Mouse (Mus musculus) hindbrain, embryonic 11.5 days (tissue): ENCODE data around the gene Elavl3. TPM values are rescaled to one million over a fixed set of nuclear protein-coding genes. Genes with fewer than 3 reads are reported as not detected.

Experiments used
- ATAC-seq: fragments of 200-750 bp; cut with Nextera tagmentation; 2 replicates; pipeline ENCODE4 v1.8.0; 2017; ENCODE audit warnings: mild to moderate bottlenecking, moderate TSS enrichment, moderate library complexity; ENCODE audit not compliant: low FRiP score
- DNase-seq: peaks from one replicate; pipeline ENCODE4 v3.0.0-alpha.2; 2015; ENCODE audit warnings: low spot score
- H3K27ac ChIP-seq: fragments of 300-500 bp; sonication (generic); 2 replicates; pipeline ENCODE4 v1.5.1; 2014; ENCODE audit warnings: mild to moderate bottlenecking, low read depth, low read length
- H3K27me3 ChIP-seq: fragments of 300-500 bp; sonication (generic); 2 replicates; pipeline ENCODE4 v1.6.1; 2014; ENCODE audit warnings: mild to moderate bottlenecking, low read length, moderate library complexity, mixed read lengths; ENCODE audit not compliant: control insufficient read depth, insufficient read depth
- H3K36me3 ChIP-seq: fragments of 300-500 bp; sonication (generic); 2 replicates; pipeline ENCODE4 v1.6.1; 2014; ENCODE audit warnings: mild to moderate bottlenecking, low read length, moderate library complexity, mixed read lengths; ENCODE audit not compliant: control insufficient read depth, insufficient read depth
- H3K4me1 ChIP-seq: fragments of 300-500 bp; sonication (generic); replicated peaks from 2 replicates; pipeline ENCODE4 v1.6.1; 2014; ENCODE audit warnings: low read length, mixed read lengths; ENCODE audit not compliant: control insufficient read depth, insufficient read depth
- H3K4me2 ChIP-seq: fragments of 300-500 bp; sonication (generic); replicated peaks from 2 replicates; pipeline ENCODE4 v1.6.1; 2014; ENCODE audit warnings: mild to moderate bottlenecking, low read depth, low read length
- H3K4me3 ChIP-seq: fragments of 300-500 bp; sonication (generic); 2 replicates; pipeline ENCODE4 v1.5.1; 2014; ENCODE audit warnings: low read depth, low read length
- H3K9ac ChIP-seq: fragments of 300-500 bp; sonication (generic); 2 replicates; pipeline ENCODE4 v1.6.1; 2014; ENCODE audit warnings: low read depth, low read length
- H3K9me3 ChIP-seq: fragments of 300-500 bp; sonication (generic); 2 replicates; pipeline ENCODE4 v1.6.1; 2016; ENCODE audit warnings: low read length; ENCODE audit not compliant: control insufficient read depth
- WGBS: fragments of 180-500 bp; shearing (Covaris S2); extraction: QIAGEN DNeasy Blood & Tissue Kit; methylation state at CpG from one replicate; pipeline ENCODE4 v1.1.7; 2014; 5-methylcytosine and 5-hydroxymethylcytosine counted together
- polyA plus RNA-seq: library from polyadenylated mRNA; unstranded; fragments of >200 nt; fragmentation: Nextera tagmentation; extraction: Ambion mirVana; gene quantifications from 2 replicates; pipeline ENCODE4 v1.2.1, GENCODE M21; 2014

Elavl3 gene
- 72.9 and 85.2 TPM in 2 replicates for polyA plus RNA-seq

GRCm38 (mm10) chr9:22051958-22052254 is at the start of gene Elavl3:
Elavl3 (minus strand) TSS chr9:22052023.
- H3K4me1 ChIP-seq: peaks cover 8% of the 10 kb centered on the region; the same call in 1 of the 2 replicates
- H3K9ac ChIP-seq: peak within 1 kb of the TSS; percentile 97
- H3K27me3 ChIP-seq: peaks cover 8% of the 10 kb centered on the region; the same call in 1 of the 2 replicates
- under 1% methylated on average over 21 of the region's 28 CpGs for WGBS
- DNase-seq: peak; percentile 89
- peak within 1 kb of the TSS; percentile 93 for H3K4me3 ChIP-seq
- H3K27ac ChIP-seq: peak within 1 kb of the TSS; percentile 95
- H3K9me3 ChIP-seq: no peaks in the 10 kb centered on the region
- no peaks in the 10 kb centered on the region for H3K36me3 ChIP-seq
- peak; percentile 70 for ATAC-seq
- H3K4me2 ChIP-seq: peak within 1 kb of the TSS; percentile 68

- no peaks in the 10 kb centered on the region for H3K36me3 ChIP-seq
These were observed 48.1 kb upstream of the Elavl3 start for GRCm38 (mm10) chr9:22099922-22100321.

GRCm38 (mm10) chr9:22098993-22099696 is 47.3 kb upstream of the Elavl3 start, which contains the start of gene Cnn1:
Cnn1 (plus strand) TSS chr9:22099216.
- H3K4me1 ChIP-seq: peaks cover 3% of the 10 kb centered on the region; the same call in 1 of the 2 replicates
- no peaks in the 10 kb centered on the region for H3K9me3 ChIP-seq
- no peak within 1 kb of the TSS for H3K4me2 ChIP-seq
- no peak within 1 kb of the TSS for H3K27ac ChIP-seq
- ATAC-seq (no peak), DNase-seq (no peak)
- H3K4me3 ChIP-seq: no peak within 1 kb of the TSS
- WGBS: 8% methylated on average over 14 of the region's 14 CpGs
- no peaks in the 10 kb centered on the region for H3K36me3 ChIP-seq
- H3K9ac ChIP-seq: no peak within 1 kb of the TSS
- H3K27me3 ChIP-seq: peaks cover 24% of the 10 kb centered on the region

More at GRCm38 (mm10) chr9:22099922-22100321, 48.1 kb upstream of the Elavl3 start:
- WGBS: 4% methylated on average over 18 of the region's 18 CpGs
- Histone ChIP-seq H3K27me3 (peaks cover 24% of the 10 kb centered on the region), H3K4me1 (peaks cover 3% of the 10 kb centered on the region; the same call in 1 of the 2 replicates), H3K9me3 (no peaks in the 10 kb centered on the region), H3K4me2 (no peak overlapping the region), H3K9ac (no peak overlapping the region), H3K27ac (no peak overlapping the region), H3K4me3 (no peak overlapping the region)
- ATAC-seq: no peak
- DNase-seq: no peak

GRCm38 (mm10) chr9:22095854-22096307 is 44.1 kb upstream of the Elavl3 start:
- peak overlapping the region; percentile 30 for H3K4me3 ChIP-seq
- DNase-seq (peak; percentile 84), ATAC-seq (peak; percentile 66; the same call in 1 of the 2 replicates)
- H3K9ac ChIP-seq: peak overlapping the region; percentile 48
- peaks cover 19% of the 10 kb centered on the region for H3K27me3 ChIP-seq
- H3K27ac ChIP-seq: no peak overlapping the region
- no peaks in the 10 kb centered on the region for H3K36me3 ChIP-seq
- 5% methylated on average over 24 of the region's 24 CpGs for WGBS
- H3K4me2 ChIP-seq: peak overlapping the region; percentile 60
- H3K9me3 ChIP-seq: no peaks in the 10 kb centered on the region
- H3K4me1 ChIP-seq: peaks cover 3% of the 10 kb centered on the region; the same call in 1 of the 2 replicates

- Histone ChIP-seq H3K9me3 (no peaks in the 10 kb centered on the region), H3K27ac (no peak overlapping the region), H3K9ac (no peak overlapping the region), H3K4me2 (no peak overlapping the region), H3K4me3 (no peak overlapping the region), H3K36me3 (no peaks in the 10 kb centered on the region), H3K4me1 (peaks cover 3% of the 10 kb centered on the region; the same call in 1 of the 2 replicates), H3K27me3 (no peaks in the 10 kb centered on the region; the same call in 1 of the 2 replicates)
- ATAC-seq (no peak), DNase-seq (no peak)
- 85% methylated on average over 6 of the region's 6 CpGs for WGBS
These were observed 40.9 kb upstream of the Elavl3 start for GRCm38 (mm10) chr9:22092746-22093145.

- ATAC-seq (no peak), DNase-seq (no peak)
- H3K27ac ChIP-seq: no peak overlapping the region
- H3K4me3 ChIP-seq: no peak overlapping the region
- no peak overlapping the region for H3K9ac ChIP-seq
- H3K4me2 ChIP-seq: no peak overlapping the region
- H3K27me3 ChIP-seq: no peaks in the 10 kb centered on the region
- 86% methylated on average over 7 of the region's 7 CpGs for WGBS
- H3K9me3 ChIP-seq: no peaks in the 10 kb centered on the region
- no peaks in the 10 kb centered on the region for H3K36me3 ChIP-seq
- H3K4me1 ChIP-seq: no peaks in the 10 kb centered on the region
These were observed 38.2 kb upstream of the Elavl3 start for GRCm38 (mm10) chr9:22089986-22090385.

- DNase-seq (no peak), ATAC-seq (no peak)
- Histone ChIP-seq H3K4me2 (no peak overlapping the region), H3K9me3 (no peaks in the 10 kb centered on the region), H3K4me1 (peaks cover 3% of the 10 kb centered on the region; the same call in 1 of the 2 replicates), H3K27ac (no peak overlapping the region), H3K9ac (no peak overlapping the region), H3K4me3 (no peak overlapping the region), H3K27me3 (no peaks in the 10 kb centered on the region), H3K36me3 (no peaks in the 10 kb centered on the region)
- WGBS: 97% methylated on average over 7 of the region's 7 CpGs
These were observed 37.5 kb upstream of the Elavl3 start for GRCm38 (mm10) chr9:22089281-22089680.

GRCm38 (mm10) chr9:22087034-22087618 is 35.3 kb upstream of the Elavl3 start:
- Histone ChIP-seq H3K9ac (no peak overlapping the region), H3K27me3 (no peaks in the 10 kb centered on the region), H3K27ac (no peak overlapping the region), H3K4me1 (peaks cover 3% of the 10 kb centered on the region; the same call in 1 of the 2 replicates), H3K9me3 (no peaks in the 10 kb centered on the region), H3K4me2 (no peak overlapping the region), H3K4me3 (no peak overlapping the region), H3K36me3 (no peaks in the 10 kb centered on the region)
- 87% methylated on average over 2 of the region's 2 CpGs for WGBS
- ATAC-seq (no peak), DNase-seq (no peak)
